23 mouse cellular contexts compared by ENCODE assay signal in genomic region chr9:87933230-87933629, GRCm38 (mm10).
A peak's percentile ranks its signal among the peaks of the same experiment; 100 is the strongest.
DNase-seq lines count a peak whose midpoint lies in the region; ATAC-seq and TF ChIP-seq lines count a peak whose summit lies in the region.
"Had no signal": no experiment of that assay in that cellular context is flagged by ENCODE, and none has a peak within 500 bp of the region (broad histone marks: within the 10 kb centered on the region; RNA-seq: fewer than 3 reads in every experiment).

No protein-coding gene starts in this region.

- no peaks in the 10 kb centered on the region for H3K9me3 ChIP-seq in embryonic facial prominence, embryonic 14.5 days (ENCODE audit: control insufficient read depth, low read length)
- H3K9me3 ChIP-seq in embryonic facial prominence, embryonic 10.5 days = no peaks in the 10 kb centered on the region
- H3K9me3 ChIP-seq in lung, embryonic 14.5 days (ENCODE audit: low read depth, low read length) = no peaks in the 10 kb centered on the region
- no peaks in the 10 kb centered on the region for H3K9me3 ChIP-seq in neural tube, embryonic 14.5 days (ENCODE audit: control insufficient read depth, low read length)
- H3K9me3 ChIP-seq: embryonic facial prominence, embryonic 13.5 days; forebrain, embryonic 13.5 days; forebrain, embryonic 15.5 days had no signal

- no peak overlapping the region for H3K9ac ChIP-seq in embryonic facial prominence, embryonic 14.5 days (ENCODE audit: low read depth, low read length)
- no peak overlapping the region for H3K9ac ChIP-seq in lung, embryonic 14.5 days
- H3K9ac ChIP-seq in neural tube, embryonic 14.5 days (replicated peaks; ENCODE audit: low read depth, low read length) = no peak overlapping the region
- H3K9ac ChIP-seq: embryonic facial prominence, embryonic 13.5 days; forebrain, embryonic 13.5 days; forebrain, embryonic 15.5 days; forebrain, postnatal 0 days had no signal

- no peak overlapping the region for H3K4me2 ChIP-seq in embryonic facial prominence, embryonic 14.5 days (ENCODE audit: low read depth, low read length)
- no peak overlapping the region for H3K4me2 ChIP-seq in lung, embryonic 14.5 days
- no peak overlapping the region for H3K4me2 ChIP-seq in neural tube, embryonic 14.5 days (ENCODE audit: low read depth, low read length)
- H3K4me2 ChIP-seq: embryonic facial prominence, embryonic 13.5 days; forebrain, embryonic 13.5 days; forebrain, embryonic 15.5 days had no signal

- 74% methylated on average over 5 of the region's 5 CpGs for WGBS in embryonic facial prominence, embryonic 14.5 days
- 87% methylated on average over 5 of the region's 5 CpGs for WGBS in embryonic facial prominence, embryonic 10.5 days
- 55% methylated on average over 5 of the region's 5 CpGs for WGBS in lung, embryonic 14.5 days
- 68% methylated on average over 5 of the region's 5 CpGs for WGBS in neural tube, embryonic 14.5 days

- H3K27me3 ChIP-seq in embryonic facial prominence, embryonic 14.5 days (replicated peaks; ENCODE audit: control insufficient read depth, insufficient read depth, low read length) = no peaks in the 10 kb centered on the region
- no peaks in the 10 kb centered on the region for H3K27me3 ChIP-seq in embryonic facial prominence, embryonic 10.5 days (replicated peaks; ENCODE audit: low read depth, poor library complexity, severe bottlenecking)
- H3K27me3 ChIP-seq in lung, embryonic 14.5 days (ENCODE audit: insufficient read depth, low read length) = no peaks in the 10 kb centered on the region
- no peaks in the 10 kb centered on the region for H3K27me3 ChIP-seq in neural tube, embryonic 14.5 days (ENCODE audit: control insufficient read depth, insufficient read depth, low read length)
- H3K27me3 ChIP-seq: CH12.LX; embryonic facial prominence, embryonic 13.5 days; forebrain, embryonic 13.5 days; forebrain, embryonic 15.5 days had no signal

- peak; percentile 51 for DNase-seq in embryonic facial prominence, embryonic 14.5 days (ENCODE audit: low spot score)
- DNase-seq in embryonic facial prominence, embryonic 10.5 days (ENCODE audit: low spot score) = no peak
- DNase-seq in lung, embryonic 14.5 days = peak; percentile 32
- DNase-seq in lung, postnatal 25 days (ENCODE audit: low spot score) = no peak
- DNase-seq in neural tube, embryonic 10.5 days (ENCODE audit: extremely low spot score, low spot score) = no peak
- DNase-seq: adrenal gland, adult 2 months; adrenal gland, postnatal 10 days; adrenal gland, postnatal 25 days; B cell, adult 2 months; cerebellum, adult 11 months; cerebellum, adult 18-20 months; cerebellum, adult 8-10 months; cerebellum, adult 9-11 months; cerebellum, postnatal 14 days; cerebellum, postnatal 36 days; forebrain, postnatal 0 days had no signal

- H3K4me1 ChIP-seq in embryonic facial prominence, embryonic 14.5 days (ENCODE audit: control insufficient read depth, insufficient read depth, low read length) = no peaks in the 10 kb centered on the region
- H3K4me1 ChIP-seq in embryonic facial prominence, embryonic 10.5 days = no peaks in the 10 kb centered on the region
- no peaks in the 10 kb centered on the region for H3K4me1 ChIP-seq in lung, embryonic 14.5 days (ENCODE audit: insufficient read depth)
- no peaks in the 10 kb centered on the region for H3K4me1 ChIP-seq in neural tube, embryonic 14.5 days (ENCODE audit: control insufficient read depth, insufficient read depth, low read length)
- H3K4me1 ChIP-seq: embryonic facial prominence, embryonic 13.5 days; forebrain, embryonic 13.5 days; forebrain, embryonic 15.5 days had no signal

- 0 out of 2 replicates have a peak, but pooled peaks have one; percentile 33 for ATAC-seq in embryonic facial prominence, embryonic 14.5 days (ENCODE audit: low read depth)
- ATAC-seq in lung, embryonic 14.5 days (ENCODE audit: insufficient read depth) = peak; percentile 66
- ATAC-seq in neural tube, embryonic 14.5 days (ENCODE audit: low read depth) = peak; percentile 44; the same call in 1 of the 2 replicates
- ATAC-seq: CD4-positive, CD25-positive, alpha-beta regulatory T cell, adult 4 months; forebrain, embryonic 13.5 days; forebrain, embryonic 15.5 days; forebrain, postnatal 0 days had no signal

- H3K27ac ChIP-seq in embryonic facial prominence, embryonic 14.5 days (replicated peaks; ENCODE audit: low read depth, low read length) = no peak overlapping the region
- no peak overlapping the region for H3K27ac ChIP-seq in embryonic facial prominence, embryonic 10.5 days (replicated peaks)
- H3K27ac ChIP-seq in lung, embryonic 14.5 days (ENCODE audit: low read depth) = no peak overlapping the region
- H3K27ac ChIP-seq in neural tube, embryonic 14.5 days (ENCODE audit: low read depth, low read length) = no peak overlapping the region
- H3K27ac ChIP-seq: embryonic facial prominence, embryonic 13.5 days; forebrain, embryonic 13.5 days; forebrain, embryonic 15.5 days had no signal

- H3K36me3 ChIP-seq in embryonic facial prominence, embryonic 14.5 days (ENCODE audit: control insufficient read depth, insufficient read depth, low read length) = no peaks in the 10 kb centered on the region
- no peaks in the 10 kb centered on the region for H3K36me3 ChIP-seq in embryonic facial prominence, embryonic 10.5 days (replicated peaks)
- H3K36me3 ChIP-seq in lung, embryonic 14.5 days (ENCODE audit: insufficient read depth) = no peaks in the 10 kb centered on the region
- no peaks in the 10 kb centered on the region for H3K36me3 ChIP-seq in neural tube, embryonic 14.5 days (ENCODE audit: control insufficient read depth, insufficient read depth, low read length)
- H3K36me3 ChIP-seq: embryonic facial prominence, embryonic 13.5 days; forebrain, embryonic 15.5 days; G1E had no signal

- no peak for TF ChIP-seq CTCF in lung, embryonic 14.5 days (IDR thresholded peaks at IDR 0.05; ENCODE audit: low read depth)

- no peak overlapping the region for H3K4me3 ChIP-seq in embryonic facial prominence, embryonic 14.5 days (ENCODE audit: low read depth, low read length)
- no peak overlapping the region for H3K4me3 ChIP-seq in embryonic facial prominence, embryonic 10.5 days
- no peak overlapping the region for H3K4me3 ChIP-seq in lung, embryonic 14.5 days (ENCODE audit: low read depth, low read length)
- no peak overlapping the region for H3K4me3 ChIP-seq in neural tube, embryonic 14.5 days (ENCODE audit: low read depth, low read length)
- H3K4me3 ChIP-seq: embryonic facial prominence, embryonic 13.5 days; forebrain, embryonic 13.5 days; forebrain, embryonic 15.5 days had no signal

Comparison
In these comparisons a context has a peak if more than half of its experiments do, and no peak if none do; other contexts are left out.
1. DNase-seq: peak in embryonic facial prominence, embryonic 14.5 days (single experiment) and lung, embryonic 14.5 days (single experiment); none in embryonic facial prominence, embryonic 10.5 days (single experiment), lung, postnatal 25 days (single experiment) and neural tube, embryonic 10.5 days (single experiment).
2. Peak in every context shown above with its lines, with median percentiles within 50 percentile points of each other: ATAC-seq.